Mouse (Mus musculus) spleen, postnatal 36 days (tissue): ENCODE results near the gene Mrgprx2.
"Not testable (repeated sequence)": the region's sequence is repeated elsewhere in the genome, so short reads cannot be mapped to it uniquely, and the experiment has no call there.

Source experiments
- DNase-seq, 2 experiments: peaks; one replicate each; pipeline ENCODE4 v3.0.0; 2022; ENCODE audit warnings: low spot score in 2 of 2, mixed read lengths in 1 of 2

Gene Mrgprx2

GRCm38 (mm10) chr7:48499221-48499620 is at the start of gene Mrgprx2:
Mrgprx2 (minus strand) TSS chr7:48499321.
- no peak for DNase-seq

GRCm38 (mm10) chr7:48456242-48456641 is 42.9 kb downstream of the Mrgprx2 start, which contains the start of gene Mrgprb1:
Mrgprb1 (minus strand) TSS chr7:48456342.
- DNase-seq = no peak

- DNase-seq = no peak
Observed at GRCm38 (mm10) chr7:48436581-48436980, 62.5 kb downstream of the Mrgprx2 start.

- DNase-seq = not testable (repeated sequence)
Observed at GRCm38 (mm10) chr7:48435936-48436335, 63.2 kb downstream of the Mrgprx2 start.
